Mouse (Mus musculus) spleen, adult 2 months (tissue): ENCODE measurements around the gene Tsc1.

Experiments used
- CTCF ChIP-seq: fragments of 200-500 bp; IDR thresholded peaks from 2 replicates; pipeline ENCODE4 v1.5.1; 2011; ENCODE audit warnings: mild to moderate bottlenecking, inconsistent platforms; ENCODE audit not compliant: insufficient read depth, insufficient read length, insufficient replicate concordance; ENCODE audit errors: extremely low read depth
- POLR2A ChIP-seq: fragments of 200-500 bp; IDR thresholded peaks from 2 replicates; pipeline ENCODE4 v1.6.1; 2011; ENCODE audit warnings: low read depth, low read length, inconsistent platforms

DNA sequence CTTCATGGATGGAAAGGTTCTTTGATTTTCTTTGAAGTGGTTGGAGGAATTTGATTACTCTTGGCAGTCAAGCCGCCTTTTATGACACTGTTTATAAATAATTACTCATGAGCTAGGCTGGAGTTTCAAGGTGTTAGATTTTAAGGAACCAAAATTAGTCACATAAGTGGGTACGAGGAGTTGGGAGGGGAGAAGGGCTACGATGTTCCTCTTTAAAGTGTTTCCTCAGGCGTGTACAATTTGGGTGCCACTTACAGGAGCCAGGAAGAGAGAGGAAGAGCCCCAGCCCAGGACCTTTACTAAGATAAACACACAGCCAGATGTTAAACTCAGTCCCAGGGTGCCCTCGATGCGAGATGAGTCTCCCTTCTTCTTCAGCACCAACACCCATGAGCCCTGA, 65.8 kb downstream of the Tsc1 start:
- TF ChIP-seq POLR2A: no peak
- no peak for TF ChIP-seq CTCF
